Mouse (Mus musculus) lung, postnatal 14 days (tissue): ENCODE data around the gene Cox6a1.
A peak's percentile ranks its signal among the peaks of the same experiment; 100 is the strongest.

Experiments used
- DNase-seq: peaks from one replicate; pipeline ENCODE4 v3.0.0; 2021

The Cox6a1 gene

GRCm38 (mm10) chr5:115300035-115300744 lies 48.6 kb downstream of the Cox6a1 start:
- DNase-seq, result peak; percentile 67

- DNase-seq, result no peak
Measured at GRCm38 (mm10) chr5:115296347-115296746, 52.4 kb downstream of the Cox6a1 start.
